In genomic region chr10:69710802-69711201, GRCm38 (mm10) we compare ENCODE assay signal across 16 mouse cellular contexts.
DNase-seq lines count a peak whose midpoint lies in the region; ATAC-seq and TF ChIP-seq lines count a peak whose summit lies in the region.
"Had no signal": no experiment of that assay in that cellular context is flagged by ENCODE, and none has a peak within 500 bp of the region (broad histone marks: within the 10 kb centered on the region; RNA-seq: fewer than 3 reads in every experiment).

No protein-coding gene starts in this region.

- intact Hi-C loops in left cerebral cortex, postnatal 10 days (cut with DNase I), result no loop called here
- intact Hi-C loops in gastrocnemius, postnatal 14 days (cut with DNase I; ENCODE audit: low total_unique reads), result no loop called here

- DNase-seq in left cerebral cortex, postnatal 10 days (ENCODE audit: extremely low spot score in 1 of 2, low spot score in 2 of 2), result peak; percentile 53 to 64
- DNase-seq in gastrocnemius, postnatal 14 days, result no peak
- DNase-seq in hindbrain, embryonic 14.5 days (ENCODE audit: low spot score), result no peak
- no peak for DNase-seq in heart, postnatal 4 days
- DNase-seq: adrenal gland, adult 2 months; lung, embryonic 14.5 days; thymus, postnatal 25 days had no signal

- no peak overlapping the region for H3K9ac ChIP-seq in neural tube, embryonic 13.5 days
- no peak overlapping the region for H3K9ac ChIP-seq in neural tube, embryonic 15.5 days (replicated peaks)
- H3K9ac ChIP-seq in hindbrain, embryonic 14.5 days, result no peak overlapping the region
- H3K9ac ChIP-seq: limb, embryonic 13.5 days; lung, embryonic 14.5 days had no signal

- TF ChIP-seq POLR2A in cortical plate, adult 2 months (IDR thresholded peaks at IDR 0.05; ENCODE audit: extremely low read depth, insufficient read depth, low read length), result peak; percentile 64

- H3K4me3 ChIP-seq in neural tube, embryonic 13.5 days, result no peak overlapping the region
- H3K4me3 ChIP-seq in neural tube, embryonic 15.5 days (replicated peaks), result no peak overlapping the region
- H3K4me3 ChIP-seq in cortical plate, adult 2 months (ENCODE audit: insufficient read depth, low read length), result peak overlapping the region; percentile 4; the same call in 1 of the 2 replicates
- H3K4me3 ChIP-seq in hindbrain, embryonic 14.5 days (replicated peaks; ENCODE audit: low read length), result no peak overlapping the region
- H3K4me3 ChIP-seq: limb, embryonic 13.5 days; megakaryocyte, embryonic 14.5 days had no signal

- H3K27ac ChIP-seq in neural tube, embryonic 13.5 days (replicated peaks), result no peak overlapping the region
- no peak overlapping the region for H3K27ac ChIP-seq in neural tube, embryonic 15.5 days (replicated peaks)
- H3K27ac ChIP-seq in cortical plate, adult 2 months (ENCODE audit: insufficient read depth, low read length), result peak overlapping the region; percentile 30; the same call in 1 of the 2 replicates
- H3K27ac ChIP-seq in hindbrain, embryonic 14.5 days, result no peak overlapping the region
- H3K27ac ChIP-seq: kidney, postnatal 0 days; limb, embryonic 13.5 days had no signal

- H3K9me3 ChIP-seq in neural tube, embryonic 13.5 days, result no peaks in the 10 kb centered on the region
- no peaks in the 10 kb centered on the region for H3K9me3 ChIP-seq in neural tube, embryonic 15.5 days (replicated peaks)
- H3K9me3 ChIP-seq in hindbrain, embryonic 14.5 days (ENCODE audit: control insufficient read depth, low read length), result no peaks in the 10 kb centered on the region
- H3K9me3 ChIP-seq: limb, embryonic 13.5 days had no signal

- H3K4me2 ChIP-seq in neural tube, embryonic 13.5 days, result peak overlapping the region; percentile 72
- H3K4me2 ChIP-seq in neural tube, embryonic 15.5 days, result no peak overlapping the region
- H3K4me2 ChIP-seq in hindbrain, embryonic 14.5 days (replicated peaks), result no peak overlapping the region
- H3K4me2 ChIP-seq: heart, embryonic 11.5 days; limb, embryonic 13.5 days; lung, embryonic 14.5 days had no signal

- WGBS in neural tube, embryonic 13.5 days, result 85% methylated on average over 5 of the region's 5 CpGs
- 81% methylated on average over 5 of the region's 5 CpGs for WGBS in neural tube, embryonic 15.5 days
- WGBS in hindbrain, embryonic 14.5 days, result 84% methylated on average over 5 of the region's 5 CpGs

- no peak for ATAC-seq in neural tube, embryonic 13.5 days (ENCODE audit: low read depth)
- no peak for ATAC-seq in neural tube, embryonic 15.5 days (ENCODE audit: low FRiP score)
- ATAC-seq in activated CD4-positive, CD25-positive, alpha-beta regulatory T cell, adult 4 months, result no peak
- ATAC-seq in hindbrain, embryonic 14.5 days (ENCODE audit: low FRiP score), result no peak
- ATAC-seq: forebrain, embryonic 14.5 days had no signal

- no peaks in the 10 kb centered on the region for H3K27me3 ChIP-seq in neural tube, embryonic 13.5 days
- H3K27me3 ChIP-seq in neural tube, embryonic 15.5 days (replicated peaks), result no peaks in the 10 kb centered on the region
- no peaks in the 10 kb centered on the region for H3K27me3 ChIP-seq in hindbrain, embryonic 14.5 days (ENCODE audit: control insufficient read depth, insufficient read depth, low read length)

- H3K36me3 ChIP-seq in neural tube, embryonic 13.5 days, result no peaks in the 10 kb centered on the region
- no peaks in the 10 kb centered on the region for H3K36me3 ChIP-seq in neural tube, embryonic 15.5 days
- H3K36me3 ChIP-seq in hindbrain, embryonic 14.5 days (replicated peaks; ENCODE audit: control insufficient read depth, insufficient read depth), result no peaks in the 10 kb centered on the region
- H3K36me3 ChIP-seq: limb, embryonic 13.5 days had no signal

- no peak for TF ChIP-seq CTCF in cortical plate, adult 2 months (IDR thresholded peaks at IDR 0.05; ENCODE audit: extremely low read depth, insufficient read depth, low read length)

- peaks cover 74% of the 10 kb centered on the region for H3K4me1 ChIP-seq in neural tube, embryonic 13.5 days (replicated peaks)
- H3K4me1 ChIP-seq in neural tube, embryonic 15.5 days, result peaks cover 68% of the 10 kb centered on the region
- H3K4me1 ChIP-seq in cortical plate, adult 2 months (ENCODE audit: control insufficient read depth, insufficient read depth, low read length), result peaks cover 13% of the 10 kb centered on the region
- H3K4me1 ChIP-seq in hindbrain, embryonic 14.5 days (replicated peaks; ENCODE audit: control insufficient read depth, insufficient read depth, low read length), result peaks cover 31% of the 10 kb centered on the region
- H3K4me1 ChIP-seq: megakaryocyte, embryonic 14.5 days had no signal

Comparison
In these comparisons a context has a peak if more than half of its experiments do, and no peak if none do; other contexts are left out.
1. DNase-seq: peak in left cerebral cortex, postnatal 10 days (2 of 2); none in gastrocnemius, postnatal 14 days (single experiment), hindbrain, embryonic 14.5 days (single experiment) and heart, postnatal 4 days (single experiment).